Mouse (Mus musculus) neural tube, embryonic 10.5 days (tissue): Measurements from ENCODE around the gene Mettl24.

ENCODE experiments used
- DNase-seq: peaks from one replicate; pipeline ENCODE4 v3.0.0-alpha.2; 2017; ENCODE audit warnings: low spot score; ENCODE audit errors: extremely low spot score

The Mettl24 gene

GRCm38 (mm10) chr10:40683092-40683867 lies at the start of gene Mettl24:
Mettl24 (plus strand) TSS chr10:40683282.
- DNase-seq: peak; percentile 85

- no peak for DNase-seq
Observed at GRCm38 (mm10) chr10:40637331-40637730, 45.8 kb upstream of the Mettl24 start.

- DNase-seq: peak; percentile 28
Observed at GRCm38 (mm10) chr10:40638276-40638675, 44.8 kb upstream of the Mettl24 start.

GRCm38 (mm10) chr10:40638823-40639819 lies 44.0 kb upstream of the Mettl24 start:
- DNase-seq: no peak

- no peak for DNase-seq
Observed at GRCm38 (mm10) chr10:40640406-40640805, 42.7 kb upstream of the Mettl24 start.

GRCm38 (mm10) chr10:40641901-40642300 lies 41.2 kb upstream of the Mettl24 start:
- DNase-seq: no peak

- no peak for DNase-seq
Observed at GRCm38 (mm10) chr10:40643126-40643525, 40.0 kb upstream of the Mettl24 start.

- DNase-seq: no peak
Observed at GRCm38 (mm10) chr10:40644456-40644855, 38.6 kb upstream of the Mettl24 start.

- no peak for DNase-seq
Observed at GRCm38 (mm10) chr10:40645346-40645745, 37.7 kb upstream of the Mettl24 start.

- no peak for DNase-seq
Observed at GRCm38 (mm10) chr10:40648776-40649175, 34.3 kb upstream of the Mettl24 start.

GRCm38 (mm10) chr10:40649634-40650033 lies 33.4 kb upstream of the Mettl24 start:
- no peak for DNase-seq

GRCm38 (mm10) chr10:40651676-40652075 lies 31.4 kb upstream of the Mettl24 start:
- no peak for DNase-seq

GRCm38 (mm10) chr10:40665270-40665669 lies 17.8 kb upstream of the Mettl24 start:
- DNase-seq: no peak

GRCm38 (mm10) chr10:40666943-40667342 lies 16.1 kb upstream of the Mettl24 start:
- no peak for DNase-seq

GRCm38 (mm10) chr10:40668640-40669039 lies 14.4 kb upstream of the Mettl24 start:
- DNase-seq: no peak

GRCm38 (mm10) chr10:40672587-40673296 lies 10.3 kb upstream of the Mettl24 start:
- DNase-seq: no peak

GRCm38 (mm10) chr10:40673297-40673665 lies 9.8 kb upstream of the Mettl24 start:
- no peak for DNase-seq

- no peak for DNase-seq
Observed at GRCm38 (mm10) chr10:40674151-40674550, 8.9 kb upstream of the Mettl24 start.

- no peak for DNase-seq
Observed at GRCm38 (mm10) chr10:40675921-40676320, 7.2 kb upstream of the Mettl24 start.

- DNase-seq: no peak
Observed at GRCm38 (mm10) chr10:40678477-40678876, 4.6 kb upstream of the Mettl24 start.

- DNase-seq: no peak
Observed at GRCm38 (mm10) chr10:40682470-40682869, 612 bp upstream of the Mettl24 start.

GRCm38 (mm10) chr10:40683868-40684253 lies 779 bp downstream of the Mettl24 start:
- no peak for DNase-seq
